Mouse (Mus musculus) ovary, adult 18-20 months (tissue): ENCODE data around the gene Spata2l.
"Not testable (repeated sequence)": the region's sequence is repeated elsewhere in the genome, so short reads cannot be mapped to it uniquely, and the experiment has no call there.

Experiments
- DNase-seq: peaks from one replicate; pipeline ENCODE4 v3.0.0; 2022; ENCODE audit warnings: low spot score, mixed read lengths

The Spata2l gene

GRCm38 (mm10) chr8:123199864-123200263, 36.2 kb downstream of the Spata2l start:
- no peak for DNase-seq

GRCm38 (mm10) chr8:123197016-123197415, 39.0 kb downstream of the Spata2l start:
- not testable (repeated sequence) for DNase-seq

GRCm38 (mm10) chr8:123193771-123194170, 42.3 kb downstream of the Spata2l start:
- DNase-seq = no peak

- DNase-seq = no peak
These were observed 44.1 kb downstream of the Spata2l start for GRCm38 (mm10) chr8:123191908-123192307.

GRCm38 (mm10) chr8:123190678-123191077, 45.4 kb downstream of the Spata2l start:
- DNase-seq = peak; percentile 57

GRCm38 (mm10) chr8:123188841-123189240, 47.2 kb downstream of the Spata2l start:
- DNase-seq = no peak

GRCm38 (mm10) chr8:123188006-123188405, 48.0 kb downstream of the Spata2l start:
- DNase-seq = no peak

- peak; percentile 22 for DNase-seq
These were observed 50.2 kb downstream of the Spata2l start, which contains the start of gene Dpep1 for GRCm38 (mm10) chr8:123185566-123186409. Gene Dpep1, plus strand, starts transcription at chr8:123186242.

GRCm38 (mm10) chr8:123181391-123181790, 54.6 kb downstream of the Spata2l start:
- no peak for DNase-seq
